Mouse (Mus musculus) hindbrain, postnatal 0 days (tissue): Measurements from ENCODE around the gene Rbfox2. TPM values are rescaled to one million over a fixed set of nuclear protein-coding genes. Genes with fewer than 3 reads are reported as not detected.

Experiments used
- ATAC-seq: fragments of 200-750 bp; cut with Nextera tagmentation; 2 replicates; pipeline ENCODE4 v1.8.0; 2017; ENCODE audit warnings: mild to moderate bottlenecking, moderate TSS enrichment, moderate library complexity
- DNase-seq: peaks from one replicate; pipeline ENCODE4 v3.0.0-alpha.2; 2015; ENCODE audit warnings: low spot score
- H3K27ac ChIP-seq: fragments of 300-500 bp; sonication (generic); 2 replicates; pipeline ENCODE4 v1.5.1; 2014; ENCODE audit warnings: mild to moderate bottlenecking
- H3K27me3 ChIP-seq: fragments of 300-500 bp; sonication (generic); 2 replicates; pipeline ENCODE4 v1.6.1; 2014; ENCODE audit warnings: low read length, mixed read lengths; ENCODE audit not compliant: insufficient read depth
- H3K36me3 ChIP-seq: fragments of 300-500 bp; sonication (generic); 2 replicates; pipeline ENCODE4 v1.6.1; 2014; ENCODE audit warnings: low read length, mixed read lengths; ENCODE audit not compliant: insufficient read depth
- H3K4me1 ChIP-seq: fragments of 300-500 bp; sonication (generic); 2 replicates; pipeline ENCODE4 v1.6.1; 2014; ENCODE audit warnings: antibody characterized with exemption, low read length, mixed read lengths; ENCODE audit not compliant: insufficient read depth
- H3K4me2 ChIP-seq: fragments of 300-500 bp; sonication (generic); 2 replicates; pipeline ENCODE4 v1.6.1; 2014; ENCODE audit warnings: low read depth, mild to moderate bottlenecking, low read length, moderate library complexity, mixed read lengths
- H3K4me3 ChIP-seq: fragments of 300-500 bp; sonication (generic); 2 replicates; pipeline ENCODE4 v1.5.1; 2014; ENCODE audit warnings: low read length
- H3K9ac ChIP-seq: fragments of 300-500 bp; sonication (generic); replicated peaks from 2 replicates; pipeline ENCODE4 v1.6.1; 2014; ENCODE audit warnings: mild to moderate bottlenecking, low read length, moderate library complexity, mixed read lengths
- H3K9me3 ChIP-seq: fragments of 300-500 bp; sonication (generic); 2 replicates; pipeline ENCODE4 v1.6.1; 2016; ENCODE audit warnings: low read length, mixed read lengths
- CTCF ChIP-seq: IDR thresholded peaks from 2 replicates; pipeline ENCODE4 v1.5.1; 2016; ENCODE audit warnings: antibody characterized with exemption, control low read depth, low read depth
- WGBS: fragments of 180-500 bp; shearing (Covaris S2); extraction: QIAGEN DNeasy Blood & Tissue Kit; methylation state at CpG from one replicate; pipeline ENCODE4 v1.1.7; 2014; 5-methylcytosine and 5-hydroxymethylcytosine counted together
- polyA plus RNA-seq: library from polyadenylated mRNA; unstranded; fragments of >200 nt; fragmentation: Nextera tagmentation; extraction: Ambion mirVana; gene quantifications from 2 replicates; pipeline ENCODE4 v1.2.1, GENCODE M21; 2015
- total RNA-seq: library from RNA; depleted of rRNA; stranded (reverse); fragments of >200 nt; gene quantifications from 2 replicates; pipeline ENCODE4 v1.2.3, GENCODE M21; 2014

Gene Rbfox2
- total and polyA plus RNA-seq, 2 experiments from 2014 or later = 91.9 to 294 TPM

- ATAC-seq (no peak), DNase-seq (no peak)
- no peak for TF ChIP-seq CTCF
- Histone ChIP-seq H3K9ac (no peak overlapping the region), H3K4me2 (no peak overlapping the region), H3K9me3 (no peaks in the 10 kb centered on the region), H3K27me3 (no peaks in the 10 kb centered on the region), H3K4me3 (no peak overlapping the region), H3K27ac (no peak overlapping the region), H3K36me3 (peaks cover 15% of the 10 kb centered on the region), H3K4me1 (no peaks in the 10 kb centered on the region)
- WGBS = 84% methylated on average over 11 of the region's 11 CpGs
Measured at GRCm38 (mm10) chr15:77110452-77110851, 196.4 kb downstream of the Rbfox2 start.

- no peak overlapping the region for H3K4me2 ChIP-seq
- no peaks in the 10 kb centered on the region for H3K4me1 ChIP-seq
- no peak overlapping the region for H3K9ac ChIP-seq
- H3K4me3 ChIP-seq = no peak overlapping the region
- no peak for DNase-seq
- TF ChIP-seq CTCF = no peak
- H3K27ac ChIP-seq = no peak overlapping the region
- H3K27me3 ChIP-seq = no peaks in the 10 kb centered on the region
- ATAC-seq = no peak
- H3K9me3 ChIP-seq = no peaks in the 10 kb centered on the region
- H3K36me3 ChIP-seq = peaks cover 8% of the 10 kb centered on the region
- 91% methylated on average over 10 of the region's 10 CpGs for whole genome bisulfite sequencing
Measured at GRCm38 (mm10) chr15:77107169-77107908, 199.5 kb downstream of the Rbfox2 start.

GRCm38 (mm10) chr15:77105273-77105672 lies 201.5 kb downstream of the Rbfox2 start:
- no peak for DNase-seq
- Histone ChIP-seq H3K4me3 (no peak overlapping the region), H3K27me3 (no peaks in the 10 kb centered on the region), H3K36me3 (peaks cover 14% of the 10 kb centered on the region), H3K9ac (no peak overlapping the region), H3K9me3 (no peaks in the 10 kb centered on the region), H3K4me1 (no peaks in the 10 kb centered on the region), H3K27ac (no peak overlapping the region), H3K4me2 (no peak overlapping the region)
- no peak for TF ChIP-seq CTCF
- ATAC-seq = no peak
- WGBS = 85% methylated on average over 10 of the region's 10 CpGs

GRCm38 (mm10) chr15:77104349-77105158 lies 202.2 kb downstream of the Rbfox2 start:
- H3K4me1 ChIP-seq = no peaks in the 10 kb centered on the region
- TF ChIP-seq CTCF = no peak
- H3K4me2 ChIP-seq = no peak overlapping the region
- no peaks in the 10 kb centered on the region for H3K9me3 ChIP-seq
- no peaks in the 10 kb centered on the region for H3K27me3 ChIP-seq
- H3K27ac ChIP-seq = no peak overlapping the region
- H3K4me3 ChIP-seq = no peak overlapping the region
- no peak overlapping the region for H3K9ac ChIP-seq
- 52% methylated on average over 10 of the region's 10 CpGs for WGBS
- H3K36me3 ChIP-seq = peaks cover 14% of the 10 kb centered on the region
- DNase-seq = no peak
- no peak for ATAC-seq

- Histone ChIP-seq H3K4me2 (no peak overlapping the region), H3K9ac (no peak overlapping the region), H3K4me3 (no peak overlapping the region), H3K4me1 (no peaks in the 10 kb centered on the region), H3K9me3 (no peaks in the 10 kb centered on the region), H3K27me3 (no peaks in the 10 kb centered on the region), H3K27ac (no peak overlapping the region), H3K36me3 (peaks cover 27% of the 10 kb centered on the region)
- DNase-seq = no peak
- 62% methylated on average over 5 of the region's 5 CpGs for WGBS
- TF ChIP-seq CTCF = no peak
- no peak for ATAC-seq
Measured at GRCm38 (mm10) chr15:77102685-77103084, 204.1 kb downstream of the Rbfox2 start.

- H3K36me3 ChIP-seq = peaks cover 40% of the 10 kb centered on the region
- no peak overlapping the region for H3K27ac ChIP-seq
- no peaks in the 10 kb centered on the region for H3K9me3 ChIP-seq
- no peak overlapping the region for H3K4me2 ChIP-seq
- WGBS = 76% methylated on average over 3 of the region's 3 CpGs
- H3K27me3 ChIP-seq = no peaks in the 10 kb centered on the region
- H3K9ac ChIP-seq = no peak overlapping the region
- DNase-seq (no peak), ATAC-seq (no peak)
- H3K4me3 ChIP-seq = no peak overlapping the region
- TF ChIP-seq CTCF = no peak
- no peaks in the 10 kb centered on the region for H3K4me1 ChIP-seq
Measured at GRCm38 (mm10) chr15:77099756-77100155, 207.0 kb downstream of the Rbfox2 start.

- no peaks in the 10 kb centered on the region for H3K27me3 ChIP-seq
- H3K4me2 ChIP-seq = no peak overlapping the region
- no peak for TF ChIP-seq CTCF
- no peak overlapping the region for H3K4me3 ChIP-seq
- WGBS = 86% methylated on average over 6 of the region's 6 CpGs
- H3K9ac ChIP-seq = no peak overlapping the region
- peaks cover 55% of the 10 kb centered on the region for H3K36me3 ChIP-seq
- H3K27ac ChIP-seq = no peak overlapping the region
- H3K9me3 ChIP-seq = no peaks in the 10 kb centered on the region
- DNase-seq (no peak), ATAC-seq (no peak)
- H3K4me1 ChIP-seq = no peaks in the 10 kb centered on the region
Measured at GRCm38 (mm10) chr15:77097358-77097757, 209.4 kb downstream of the Rbfox2 start.
